Comparison of ENCODE assay signal across 30 mouse cellular contexts in the genomic region with DNA sequence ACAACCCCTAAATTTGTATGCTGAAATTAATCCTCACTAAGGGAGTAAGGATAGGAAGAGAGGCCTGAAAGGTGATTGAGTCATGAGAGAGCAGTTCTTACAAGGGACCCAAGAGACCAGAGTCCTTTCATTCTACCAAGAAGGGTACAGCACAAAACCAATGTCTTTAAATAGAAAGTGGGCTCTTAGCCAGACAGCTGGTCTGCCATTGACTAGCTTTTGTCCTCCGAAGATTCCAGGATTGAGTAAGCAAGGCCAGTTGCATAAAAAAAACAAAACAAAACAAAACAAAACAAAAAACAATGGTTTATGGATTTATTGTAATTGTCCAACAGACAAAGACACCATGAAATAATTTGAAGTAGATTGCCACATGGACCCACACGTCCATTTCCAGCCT. TPM values are rescaled to one million over a fixed set of nuclear protein-coding genes. Genes with fewer than 3 reads are reported as not detected.
"Had no signal": no experiment of that assay in that cellular context is flagged by ENCODE, and none has a peak within 500 bp of the region (broad histone marks: within the 10 kb centered on the region; RNA-seq: fewer than 3 reads in every experiment).

No protein-coding gene starts in this region.

- H3K27ac ChIP-seq: limb, embryonic 12.5 days; limb, embryonic 15.5 days; liver, embryonic 14.5 days; lung, embryonic 15.5 days; midbrain, embryonic 10.5 days; midbrain, embryonic 13.5 days; neural tube, embryonic 13.5 days; stomach, embryonic 15.5 days had no signal

- ATAC-seq: liver, postnatal 0 days; midbrain, embryonic 13.5 days; midbrain, embryonic 16.5 days had no signal

- H3K4me2 ChIP-seq: limb, embryonic 12.5 days; limb, embryonic 15.5 days; liver, embryonic 11.5 days; lung, embryonic 15.5 days; midbrain, embryonic 13.5 days; neural tube, embryonic 13.5 days; stomach, embryonic 15.5 days had no signal

- H3K4me3 ChIP-seq: limb, embryonic 12.5 days; limb, embryonic 15.5 days; lung, embryonic 15.5 days; megakaryocyte, embryonic 14.5 days; midbrain, embryonic 10.5 days; midbrain, embryonic 13.5 days; myocyte; neural tube, embryonic 13.5 days; stomach, embryonic 15.5 days had no signal

- H3K27me3 ChIP-seq: limb, embryonic 12.5 days; limb, embryonic 15.5 days; lung, embryonic 15.5 days; megakaryocyte, embryonic 14.5 days; midbrain, embryonic 13.5 days; neural tube, embryonic 13.5 days; stomach, embryonic 15.5 days had no signal

- H3K4me1 ChIP-seq: limb, embryonic 12.5 days; limb, embryonic 15.5 days; lung, embryonic 15.5 days; midbrain, embryonic 10.5 days; midbrain, embryonic 13.5 days; neural tube, embryonic 13.5 days; stomach, embryonic 15.5 days had no signal

- H3K9ac ChIP-seq: limb, embryonic 12.5 days; limb, embryonic 15.5 days; liver, embryonic 14.5 days; liver, postnatal 0 days; lung, embryonic 15.5 days; midbrain, embryonic 13.5 days; neural tube, embryonic 13.5 days; stomach, embryonic 15.5 days had no signal

- H3K9me3 ChIP-seq: limb, embryonic 12.5 days; limb, embryonic 15.5 days; lung, embryonic 15.5 days; megakaryocyte, embryonic 14.5 days; midbrain, embryonic 10.5 days; midbrain, embryonic 13.5 days; neural tube, embryonic 13.5 days; stomach, embryonic 15.5 days had no signal

- DNase-seq: kidney, adult 9 months; kidney, postnatal 14 days; kidney, postnatal 4 days; left cerebral cortex, postnatal 4 days; liver, postnatal 0 days; retina, postnatal 1 day; right cerebral cortex, postnatal 25 days; spleen, adult 18-20 months; thymus, adult 18-20 months; thymus, postnatal 14 days; thymus, postnatal 4 days had no signal

- H3K36me3 ChIP-seq: limb, embryonic 12.5 days; limb, embryonic 15.5 days; lung, embryonic 15.5 days; midbrain, embryonic 10.5 days; midbrain, embryonic 13.5 days; neural tube, embryonic 13.5 days; stomach, embryonic 15.5 days had no signal

RNA-seq across cellular contexts. Expression of gene Gbp2b, which starts 5.8 kb away (rescaled TPM):
- total RNA-seq: layer of hippocampus, adult 18-20 months; layer of hippocampus, postnatal 14 days; left cerebral cortex, adult 8-10 months; left cerebral cortex, postnatal 14 days; left cerebral cortex, postnatal 4 days; monocyte, adult 5-6 weeks; neutrophil, adult 5-6 weeks had no signal
- polyA plus RNA-seq: kidney, embryonic 16.5 days; limb, embryonic 12.5 days; limb, embryonic 15.5 days; liver, embryonic 11.5 days; lung, embryonic 15.5 days; midbrain, embryonic 10.5 days; midbrain, embryonic 13.5 days; midbrain, embryonic 16.5 days; neural tube, embryonic 13.5 days had no signal
